Mouse (Mus musculus) hindbrain, postnatal 0 days (tissue): ENCODE measurements at regions not wholly inside any gene's neighbourhood (a gene's known extent, or its start where the extent isn't known, plus 50 kb on each side); places are given as distances from the start of the nearest gene placed in this dataset.

Experiments used
- ATAC-seq: fragments of 200-750 bp; cut with Nextera tagmentation; 2 replicates; pipeline ENCODE4 v1.8.0; 2017; ENCODE audit warnings: mild to moderate bottlenecking, moderate TSS enrichment, moderate library complexity
- DNase-seq: peaks from one replicate; pipeline ENCODE4 v3.0.0-alpha.2; 2015; ENCODE audit warnings: low spot score
- H3K27ac ChIP-seq: fragments of 300-500 bp; sonication (generic); 2 replicates; pipeline ENCODE4 v1.5.1; 2014; ENCODE audit warnings: mild to moderate bottlenecking
- H3K27me3 ChIP-seq: fragments of 300-500 bp; sonication (generic); 2 replicates; pipeline ENCODE4 v1.6.1; 2014; ENCODE audit warnings: low read length, mixed read lengths; ENCODE audit not compliant: insufficient read depth
- H3K36me3 ChIP-seq: fragments of 300-500 bp; sonication (generic); 2 replicates; pipeline ENCODE4 v1.6.1; 2014; ENCODE audit warnings: low read length, mixed read lengths; ENCODE audit not compliant: insufficient read depth
- H3K4me1 ChIP-seq: fragments of 300-500 bp; sonication (generic); 2 replicates; pipeline ENCODE4 v1.6.1; 2014; ENCODE audit warnings: antibody characterized with exemption, low read length, mixed read lengths; ENCODE audit not compliant: insufficient read depth
- H3K4me2 ChIP-seq: fragments of 300-500 bp; sonication (generic); 2 replicates; pipeline ENCODE4 v1.6.1; 2014; ENCODE audit warnings: low read depth, mild to moderate bottlenecking, low read length, moderate library complexity, mixed read lengths
- H3K4me3 ChIP-seq: fragments of 300-500 bp; sonication (generic); 2 replicates; pipeline ENCODE4 v1.5.1; 2014; ENCODE audit warnings: low read length
- H3K9ac ChIP-seq: fragments of 300-500 bp; sonication (generic); replicated peaks from 2 replicates; pipeline ENCODE4 v1.6.1; 2014; ENCODE audit warnings: mild to moderate bottlenecking, low read length, moderate library complexity, mixed read lengths
- H3K9me3 ChIP-seq: fragments of 300-500 bp; sonication (generic); 2 replicates; pipeline ENCODE4 v1.6.1; 2016; ENCODE audit warnings: low read length, mixed read lengths
- CTCF ChIP-seq: IDR thresholded peaks from 2 replicates; pipeline ENCODE4 v1.5.1; 2016; ENCODE audit warnings: antibody characterized with exemption, control low read depth, low read depth
- WGBS: fragments of 180-500 bp; shearing (Covaris S2); extraction: QIAGEN DNeasy Blood & Tissue Kit; methylation state at CpG from one replicate; pipeline ENCODE4 v1.1.7; 2014; 5-methylcytosine and 5-hydroxymethylcytosine counted together

DNA sequence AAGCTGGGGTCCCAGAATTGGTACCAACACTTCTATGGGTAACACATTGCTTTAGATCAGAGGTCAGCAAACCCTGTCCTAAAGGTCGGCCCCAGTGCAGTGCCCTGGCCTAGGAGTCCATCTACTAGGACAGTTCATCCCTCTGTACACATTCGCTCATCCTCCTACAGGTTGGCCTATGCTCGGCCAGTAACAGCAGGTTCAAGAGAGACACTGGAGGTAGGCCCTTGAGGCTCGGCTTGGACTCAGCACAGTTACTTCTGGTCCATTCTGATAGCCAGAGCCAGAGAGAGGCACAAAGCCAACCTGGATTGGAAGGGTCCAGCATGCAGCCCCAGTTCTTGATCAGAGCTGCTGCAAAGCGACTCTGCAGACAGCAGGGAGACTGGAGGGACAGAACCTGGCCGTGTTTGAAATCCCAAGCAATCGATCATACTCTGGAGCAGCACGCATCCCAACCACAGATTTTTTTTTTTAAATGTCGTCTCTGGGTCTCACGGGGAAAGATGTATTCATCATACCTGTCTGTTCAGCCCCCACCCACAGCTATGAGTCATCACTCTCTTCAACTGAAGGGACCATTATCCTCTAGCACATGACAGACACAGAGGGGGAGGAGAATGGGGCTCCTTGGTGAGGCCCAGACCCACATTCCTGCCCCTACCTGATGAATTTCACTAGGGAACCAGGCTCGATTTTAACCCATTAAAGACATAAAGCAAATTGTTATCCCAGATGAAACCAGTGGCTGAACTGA is 112.4 kb upstream of the Mkln1 start:
- H3K4me3 ChIP-seq: no peak overlapping the region

GRCm38 (mm10) chr6:31287176-31287575 is 111.4 kb upstream of the Mkln1 start:
- WGBS: 93% methylated on average over 2 of the region's 2 CpGs
- H3K27ac ChIP-seq: no peak overlapping the region
- TF ChIP-seq CTCF: no peak
- H3K4me1 ChIP-seq: peaks cover 7% of the 10 kb centered on the region; the same call in 1 of the 2 replicates
- no peak overlapping the region for H3K9ac ChIP-seq
- no peaks in the 10 kb centered on the region for H3K9me3 ChIP-seq
- DNase-seq (no peak), ATAC-seq (no peak)
- no peak overlapping the region for H3K4me2 ChIP-seq
- H3K36me3 ChIP-seq: no peaks in the 10 kb centered on the region
- H3K4me3 ChIP-seq: no peak overlapping the region
- H3K27me3 ChIP-seq: no peaks in the 10 kb centered on the region

More for the DNA sequence above, 112.4 kb upstream of the Mkln1 start:
- H3K4me1 ChIP-seq: peaks cover 7% of the 10 kb centered on the region; the same call in 1 of the 2 replicates
- H3K9me3 ChIP-seq: no peaks in the 10 kb centered on the region
- TF ChIP-seq CTCF: no peak
- DNase-seq (no peak), ATAC-seq (no peak)
- H3K27ac ChIP-seq: no peak overlapping the region
- no peaks in the 10 kb centered on the region for H3K27me3 ChIP-seq
- 84% methylated on average over 11 of the region's 11 CpGs for WGBS
- no peak overlapping the region for H3K4me2 ChIP-seq
- H3K36me3 ChIP-seq: no peaks in the 10 kb centered on the region
- no peak overlapping the region for H3K9ac ChIP-seq

GRCm38 (mm10) chr6:31287686-31288085 is 110.8 kb upstream of the Mkln1 start:
- peaks cover 7% of the 10 kb centered on the region; the same call in 1 of the 2 replicates for H3K4me1 ChIP-seq
- no peak overlapping the region for H3K9ac ChIP-seq
- no peak overlapping the region for H3K4me2 ChIP-seq
- no peaks in the 10 kb centered on the region for H3K36me3 ChIP-seq
- no peaks in the 10 kb centered on the region for H3K27me3 ChIP-seq
- WGBS: 68% methylated on average over 7 of the region's 7 CpGs
- ATAC-seq (no peak), DNase-seq (no peak)
- no peak overlapping the region for H3K27ac ChIP-seq
- H3K4me3 ChIP-seq: no peak overlapping the region
- TF ChIP-seq CTCF: no peak
- H3K9me3 ChIP-seq: no peaks in the 10 kb centered on the region

DNA sequence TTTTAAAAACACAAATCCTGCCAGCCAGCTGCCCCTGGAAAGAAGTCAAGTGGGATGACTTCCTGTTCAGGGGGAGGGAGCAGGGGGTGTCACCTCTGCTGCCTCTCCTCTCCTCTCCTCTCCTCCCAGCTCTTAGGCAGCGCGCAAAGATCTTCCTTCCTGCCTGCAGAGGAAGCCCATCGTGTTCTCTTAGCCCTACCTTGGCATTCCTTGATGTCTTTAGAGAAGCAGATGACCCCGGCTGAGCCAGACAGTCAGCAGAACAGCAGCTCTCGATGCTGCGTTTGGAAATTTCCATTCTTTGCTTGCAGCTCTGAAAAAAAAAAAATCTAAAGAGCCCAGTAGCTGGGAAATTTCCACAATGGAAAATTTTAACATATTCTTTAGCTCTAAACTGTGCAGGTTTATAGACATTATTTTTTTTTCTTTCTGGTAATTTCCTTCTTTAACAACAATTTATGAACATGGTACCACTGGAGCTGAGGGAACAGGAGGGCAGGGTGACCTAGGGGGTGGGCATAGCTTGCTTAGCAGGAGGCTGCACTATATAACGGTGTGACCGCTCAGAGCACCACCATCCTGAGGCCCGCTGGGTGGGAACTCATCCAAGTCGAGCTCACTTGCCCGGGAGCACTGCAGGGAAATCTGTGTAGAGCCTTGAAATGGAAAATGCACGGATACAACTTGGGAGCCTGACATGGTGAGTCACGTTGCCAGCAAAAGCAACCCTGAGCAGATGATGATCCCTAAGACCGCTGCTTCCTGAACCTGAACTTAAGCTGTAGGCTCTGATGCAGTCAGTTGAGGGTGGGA is 109.9 kb upstream of the Mkln1 start:
- TF ChIP-seq CTCF: no peak
- 0 out of 2 replicates have a peak overlapping the region, but pooled peaks have one; percentile 16 for H3K4me2 ChIP-seq
- H3K36me3 ChIP-seq: no peaks in the 10 kb centered on the region
- 31% methylated on average over 14 of the region's 14 CpGs for WGBS
- peaks cover 7% of the 10 kb centered on the region; the same call in 1 of the 2 replicates for H3K4me1 ChIP-seq
- H3K27ac ChIP-seq: peak overlapping the region; percentile 36; the same call in 1 of the 2 replicates
- H3K4me3 ChIP-seq: no peak overlapping the region
- DNase-seq: peak; percentile 34
- H3K9ac ChIP-seq: no peak overlapping the region
- no peak for ATAC-seq
- no peaks in the 10 kb centered on the region for H3K9me3 ChIP-seq
- H3K27me3 ChIP-seq: no peaks in the 10 kb centered on the region

GRCm38 (mm10) chr6:31289234-31289486 is 109.4 kb upstream of the Mkln1 start:
- no peak overlapping the region for H3K27ac ChIP-seq
- H3K9me3 ChIP-seq: no peaks in the 10 kb centered on the region
- H3K4me3 ChIP-seq: no peak overlapping the region
- no peak for ATAC-seq
- H3K9ac ChIP-seq: no peak overlapping the region
- H3K4me1 ChIP-seq: peaks cover 7% of the 10 kb centered on the region; the same call in 1 of the 2 replicates
- no peak for TF ChIP-seq CTCF
- H3K36me3 ChIP-seq: no peaks in the 10 kb centered on the region
- no peaks in the 10 kb centered on the region for H3K27me3 ChIP-seq
- no peak for DNase-seq
- WGBS: 89% methylated on average over 4 of the region's 4 CpGs
- no peak overlapping the region for H3K4me2 ChIP-seq

- no peak for ATAC-seq
- no peak for TF ChIP-seq CTCF
- no peaks in the 10 kb centered on the region for H3K36me3 ChIP-seq
- H3K27ac ChIP-seq: no peak overlapping the region
- H3K9me3 ChIP-seq: no peaks in the 10 kb centered on the region
- H3K27me3 ChIP-seq: no peaks in the 10 kb centered on the region
- peaks cover 7% of the 10 kb centered on the region; the same call in 1 of the 2 replicates for H3K4me1 ChIP-seq
- WGBS: 92% methylated on average over 7 of the region's 7 CpGs
- no peak overlapping the region for H3K4me3 ChIP-seq
- no peak overlapping the region for H3K4me2 ChIP-seq
- H3K9ac ChIP-seq: no peak overlapping the region
- DNase-seq: no peak
Measured at GRCm38 (mm10) chr6:31292081-31292480, 106.5 kb upstream of the Mkln1 start.
